Mouse (Mus musculus): Measurements from ENCODE around the gene Olfr1420. TPM values are rescaled to one million over a fixed set of nuclear protein-coding genes. Genes with fewer than 3 reads are reported as not detected.

The Olfr1420 gene
- total and polyA plus RNA-seq, 3 experiments: not detected

Small RNAs within 50 kb of the gene (microRNA-seq; reads per million reads assigned to microRNA genes)
- gene Mir6994: 0.83 to 1.8 reads per million in 2 experiments

Other genes with a start within 250 kb of the Olfr1420 start
- not detected for gene Ms4a3, start 245.7 kb upstream of the Olfr1420 start, total RNA-seq (2021)
- gene Ms4a3, start 245.7 kb upstream of the Olfr1420 start, polyA plus RNA-seq (2012; rRNA removed): not detected in 2 replicates
- gene Oosp2, start 226.0 kb upstream of the Olfr1420 start, total RNA-seq (2021): under 1 TPM in 1 of 2 experiments, not detected in 1; 0.75 TPM
- not detected in 2 replicates for gene Oosp2, start 226.0 kb upstream of the Olfr1420 start, polyA plus RNA-seq (2012; rRNA removed)
- under 1 TPM in 1 of 2 experiments, not detected in 1; 0.66 TPM for gene Oosp1, start 195.4 kb upstream of the Olfr1420 start, total RNA-seq (2021)
- gene Oosp1, start 195.4 kb upstream of the Olfr1420 start, polyA plus RNA-seq (2012; rRNA removed): not detected in 2 replicates
- not detected for gene Oosp3, start 189.5 kb upstream of the Olfr1420 start, total RNA-seq (2021)
- not detected in 2 replicates for gene Oosp3, start 189.5 kb upstream of the Olfr1420 start, polyA plus RNA-seq (2012; rRNA removed)
- gene Gif, start 139.0 kb upstream of the Olfr1420 start, total RNA-seq (2021): not detected
- not detected in 2 replicates for gene Gif, start 139.0 kb upstream of the Olfr1420 start, polyA plus RNA-seq (2012; rRNA removed)
- 10 to 100 TPM; 56.9 to 75.6 TPM for gene Mrpl16, start 116.2 kb upstream of the Olfr1420 start, total RNA-seq (2021)
- 9.5 and 10.6 TPM in 2 replicates for gene Mrpl16, start 116.2 kb upstream of the Olfr1420 start, polyA plus RNA-seq (2012; rRNA removed)
- gene Stx3, start 67.2 kb upstream of the Olfr1420 start, total RNA-seq (2021): 1 to 10 TPM; 8.3 to 9.6 TPM
- gene Stx3, start 67.2 kb upstream of the Olfr1420 start, polyA plus RNA-seq (2012; rRNA removed): 9.1 and 9.5 TPM in 2 replicates
- not detected for gene Olfr1417, start 47.3 kb upstream of the Olfr1420 start, total RNA-seq (2021)
- gene Olfr1417, start 47.3 kb upstream of the Olfr1420 start, polyA plus RNA-seq (2012; rRNA removed): not detected in 2 replicates
- not detected for gene Olfr1418, start 25.5 kb upstream of the Olfr1420 start, total RNA-seq (2021)
- not detected in 2 replicates for gene Olfr1418, start 25.5 kb upstream of the Olfr1420 start, polyA plus RNA-seq (2012; rRNA removed)
- not detected for gene Olfr1419, start 11.5 kb upstream of the Olfr1420 start, total RNA-seq (2021)
- gene Olfr1419, start 11.5 kb upstream of the Olfr1420 start, polyA plus RNA-seq (2012; rRNA removed): not detected in 2 replicates
- gene Patl1, start 25.8 kb downstream of the Olfr1420 start, total RNA-seq (2021): 10 to 100 TPM; 24.2 to 35.3 TPM
- 13.5 and 15.7 TPM in 2 replicates for gene Patl1, start 25.8 kb downstream of the Olfr1420 start, polyA plus RNA-seq (2012; rRNA removed)
- 10 to 100 TPM; 80.8 to 86.7 TPM for gene Osbp, start 79.4 kb downstream of the Olfr1420 start, total RNA-seq (2021)
- 9.6 and 14.0 TPM in 2 replicates for gene Osbp, start 79.4 kb downstream of the Olfr1420 start, polyA plus RNA-seq (2012; rRNA removed)
- not detected for gene Olfr1423, start 154.8 kb downstream of the Olfr1420 start, total RNA-seq (2021)
- not detected in 2 replicates for gene Olfr1423, start 154.8 kb downstream of the Olfr1420 start, polyA plus RNA-seq (2012; rRNA removed)
- gene Olfr1424, start 176.1 kb downstream of the Olfr1420 start, total RNA-seq (2021): not detected
- gene Olfr1424, start 176.1 kb downstream of the Olfr1420 start, polyA plus RNA-seq (2012; rRNA removed): not detected in 2 replicates
- gene Olfr1425, start 191.2 kb downstream of the Olfr1420 start, total RNA-seq (2021): not detected
- not detected in 2 replicates for gene Olfr1425, start 191.2 kb downstream of the Olfr1420 start, polyA plus RNA-seq (2012; rRNA removed)
- not detected for gene Olfr1426, start 205.4 kb downstream of the Olfr1420 start, total RNA-seq (2021)
- gene Olfr1426, start 205.4 kb downstream of the Olfr1420 start, polyA plus RNA-seq (2012; rRNA removed): not detected in 2 replicates
- gene Olfr1427, start 216.8 kb downstream of the Olfr1420 start, total RNA-seq (2021): not detected
- gene Olfr1427, start 216.8 kb downstream of the Olfr1420 start, polyA plus RNA-seq (2012; rRNA removed): not detected in 2 replicates
- gene Olfr1428, start 229.3 kb downstream of the Olfr1420 start, total RNA-seq (2021): not detected
- gene Olfr1428, start 229.3 kb downstream of the Olfr1420 start, polyA plus RNA-seq (2012; rRNA removed): not detected in 2 replicates
- not detected for gene Olfr76, start 236.6 kb downstream of the Olfr1420 start, total RNA-seq (2021)
- not detected in 2 replicates for gene Olfr76, start 236.6 kb downstream of the Olfr1420 start, polyA plus RNA-seq (2012; rRNA removed)

All from adrenal gland, adult 2 months (tissue).